Mouse (Mus musculus) forebrain, postnatal 0 days (tissue): ENCODE data around the gene Gabrp. TPM values are rescaled to one million over a fixed set of nuclear protein-coding genes. Genes with fewer than 3 reads are reported as not detected.

Experiments used
- ATAC-seq: fragments of 200-750 bp; cut with Nextera tagmentation; 2 replicates; pipeline ENCODE4 v1.8.0; 2017; ENCODE audit warnings: mild to moderate bottlenecking, moderate library complexity
- DNase-seq: peaks from one replicate; pipeline ENCODE4 v3.0.0-alpha.2; 2015
- H3K27ac ChIP-seq: fragments of 300-500 bp; sonication (generic); 2 replicates; pipeline ENCODE4 v1.5.1; 2014; ENCODE audit warnings: low read depth, mild to moderate bottlenecking, antibody characterized with exemption, low read length, moderate library complexity, mixed read lengths
- H3K27me3 ChIP-seq: fragments of 300-500 bp; sonication (generic); 2 replicates; pipeline ENCODE4 v1.6.1; 2014; ENCODE audit warnings: mild to moderate bottlenecking, low read length, mixed read lengths; ENCODE audit not compliant: insufficient read depth
- H3K36me3 ChIP-seq: fragments of 300-500 bp; sonication (generic); 2 replicates; pipeline ENCODE4 v1.6.1; 2014; ENCODE audit warnings: mild to moderate bottlenecking, moderate library complexity; ENCODE audit not compliant: insufficient read depth
- H3K4me1 ChIP-seq: fragments of 300-500 bp; sonication (generic); 2 replicates; pipeline ENCODE4 v1.6.1; 2014; ENCODE audit warnings: antibody characterized with exemption; ENCODE audit not compliant: insufficient read depth
- H3K4me2 ChIP-seq: fragments of 300-500 bp; sonication (generic); 2 replicates; pipeline ENCODE4 v1.6.1; 2014; ENCODE audit warnings: low read depth, mild to moderate bottlenecking, moderate library complexity
- H3K4me3 ChIP-seq: fragments of 300-500 bp; sonication (generic); 2 replicates; pipeline ENCODE4 v1.5.1; 2014; ENCODE audit warnings: low read depth, low read length, mixed read lengths
- H3K9ac ChIP-seq: fragments of 300-500 bp; sonication (generic); 2 replicates; pipeline ENCODE4 v1.6.1; 2014; ENCODE audit warnings: mild to moderate bottlenecking
- H3K9me3 ChIP-seq: fragments of 300-500 bp; sonication (generic); 2 replicates; pipeline ENCODE4 v1.6.1; 2016; ENCODE audit warnings: low read length
- CTCF ChIP-seq: sonication (generic); IDR thresholded peaks from 2 replicates; pipeline ENCODE4 v1.5.1; 2016; ENCODE audit warnings: antibody characterized with exemption, control low read depth, low read depth
- WGBS: fragments of 180-500 bp; shearing (Covaris S2); extraction: QIAGEN DNeasy Blood & Tissue Kit; methylation state at CpG from one replicate; pipeline ENCODE4 v1.1.7; 2014; 5-methylcytosine and 5-hydroxymethylcytosine counted together
- polyA plus RNA-seq: library from polyadenylated mRNA; unstranded; fragments of >200 nt; fragmentation: Nextera tagmentation; extraction: Ambion mirVana; gene quantifications from 2 replicates; pipeline ENCODE4 v1.2.1, GENCODE M21; 2015
- total RNA-seq: library from RNA; depleted of rRNA; stranded (reverse); fragments of >200 nt; gene quantifications from 2 replicates; pipeline ENCODE4 v1.2.3, GENCODE M21; 2014; rRNA removed

Gabrp gene
- total RNA-seq (0.15 TPM in 1 of 2 replicates, not detected in the other), polyA plus RNA-seq (not detected in 2 replicates)

DNA sequence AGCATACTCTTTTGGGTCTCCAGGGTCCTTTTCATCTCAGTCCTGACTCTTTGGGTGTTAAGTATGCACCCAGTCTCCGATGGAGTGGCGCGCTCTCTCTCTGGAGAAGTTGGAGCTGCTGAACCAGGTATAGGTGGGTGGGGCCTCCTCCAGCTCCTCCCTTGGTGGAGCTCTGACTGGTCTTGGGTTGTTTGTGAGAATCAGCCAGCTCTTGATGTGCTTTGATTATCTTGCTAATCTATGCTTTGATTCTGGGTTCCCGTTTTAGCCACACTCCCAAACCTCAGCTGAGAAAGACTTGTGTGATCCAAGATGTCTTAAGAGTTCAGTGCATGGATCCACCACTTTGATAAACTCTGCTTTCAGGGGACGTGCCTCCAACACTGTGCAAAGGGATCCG lies at the start of gene Gabrp:
Gene Gabrp (minus strand): TSS at position 101 of the 400 bp plus-strand sequence.
- Histone ChIP-seq H3K4me3 (no peak within 1 kb of the TSS), H3K9me3 (no peaks in the 10 kb centered on the region), H3K27ac (no peak within 1 kb of the TSS), H3K4me1 (no peaks in the 10 kb centered on the region), H3K36me3 (no peaks in the 10 kb centered on the region), H3K27me3 (no peaks in the 10 kb centered on the region), H3K4me2 (no peak within 1 kb of the TSS), H3K9ac (no peak within 1 kb of the TSS)
- DNase-seq = no peak
- no peak for ATAC-seq
- WGBS = 54% methylated on average over 6 of the region's 6 CpGs
- TF ChIP-seq CTCF = no peak

DNA sequence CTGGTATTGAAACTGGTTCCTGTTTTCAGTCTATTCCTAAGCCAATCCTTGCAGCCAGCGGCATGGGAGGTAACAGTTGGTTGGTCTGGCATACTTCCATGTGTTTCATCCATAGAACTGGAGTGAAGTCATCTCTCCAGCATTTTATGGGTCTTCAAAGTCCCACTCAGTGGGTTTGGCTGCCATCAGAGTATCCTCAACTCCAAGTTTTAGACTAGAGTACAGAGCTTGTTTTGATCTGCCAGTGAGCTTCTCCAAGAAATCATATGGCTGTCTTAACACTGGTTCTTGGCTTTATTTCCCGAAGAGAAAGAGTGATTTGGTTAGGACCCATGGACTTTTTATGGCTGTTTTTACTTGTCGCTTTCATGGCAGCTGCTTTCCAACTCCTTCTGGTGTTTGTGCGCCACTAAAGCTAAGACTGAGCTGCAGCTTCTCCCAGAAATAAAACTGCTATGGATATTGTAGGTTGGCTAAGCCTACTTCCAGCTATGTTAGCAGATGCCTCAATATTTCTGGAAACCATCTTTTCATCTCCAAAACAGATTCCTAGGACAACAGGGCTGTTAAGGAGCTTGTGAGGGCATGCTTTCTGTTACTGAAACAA lies 48.5 kb upstream of the Gabrp start:
- no peak overlapping the region for H3K4me3 ChIP-seq
- H3K9me3 ChIP-seq = no peaks in the 10 kb centered on the region
- WGBS = 63% methylated on average over 4 of the region's 4 CpGs
- no peak overlapping the region for H3K4me2 ChIP-seq
- DNase-seq (peak; percentile 73), ATAC-seq (peak; percentile 88)
- no peak for TF ChIP-seq CTCF
- H3K27ac ChIP-seq = no peak overlapping the region
- H3K36me3 ChIP-seq = no peaks in the 10 kb centered on the region
- H3K9ac ChIP-seq = no peak overlapping the region
- H3K27me3 ChIP-seq = no peaks in the 10 kb centered on the region
- H3K4me1 ChIP-seq = no peaks in the 10 kb centered on the region

DNA sequence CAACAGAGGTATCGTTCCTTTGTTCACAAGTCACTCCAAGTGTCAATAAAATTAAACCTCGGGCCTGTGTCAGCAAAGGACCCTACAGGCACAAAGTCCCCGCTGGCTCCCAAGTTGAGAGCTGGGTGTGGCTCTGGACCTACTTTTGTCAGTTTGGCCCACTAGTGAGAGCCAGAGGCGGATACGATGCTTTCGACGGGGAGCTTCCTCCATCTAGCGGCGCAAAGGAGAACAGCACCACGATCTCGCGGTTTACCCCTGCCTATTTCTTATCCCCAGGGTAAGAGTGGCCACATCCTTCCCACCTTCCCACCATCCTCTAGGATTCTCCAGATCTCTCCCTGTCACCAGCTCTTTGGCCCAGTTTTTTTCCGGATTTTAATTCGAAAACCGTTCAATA lies 35.5 kb upstream of the Gabrp start:
- Histone ChIP-seq H3K4me2 (no peak overlapping the region), H3K9ac (no peak overlapping the region), H3K27me3 (peaks cover 3% of the 10 kb centered on the region), H3K36me3 (no peaks in the 10 kb centered on the region), H3K4me3 (no peak overlapping the region), H3K9me3 (no peaks in the 10 kb centered on the region), H3K27ac (no peak overlapping the region), H3K4me1 (no peaks in the 10 kb centered on the region)
- 8% methylated on average over 15 of the region's 15 CpGs for whole genome bisulfite sequencing
- DNase-seq (peak; percentile 84), ATAC-seq (peak; percentile 85)
- peak; percentile 96 for TF ChIP-seq CTCF

DNA sequence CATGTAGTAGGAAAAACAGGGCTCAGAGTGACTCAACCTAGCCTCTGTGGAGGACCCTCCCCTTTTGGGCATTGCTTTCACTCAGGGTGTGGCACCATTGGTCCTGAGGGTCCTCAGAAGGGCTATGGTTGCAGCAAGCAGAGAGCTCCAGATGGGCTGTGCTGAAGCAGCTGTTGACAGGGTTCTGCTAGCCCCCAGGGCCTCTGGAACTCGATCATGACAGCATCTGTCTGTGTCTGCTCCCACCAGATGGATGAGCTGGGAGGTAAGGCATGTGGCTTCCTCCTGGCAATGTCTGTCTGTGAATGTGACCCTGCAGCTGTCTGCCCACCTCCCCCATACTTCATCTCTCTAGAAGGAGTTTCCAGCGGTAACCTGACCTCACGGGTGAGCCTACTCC lies 29.0 kb upstream of the Gabrp start:
- H3K4me1 ChIP-seq = no peaks in the 10 kb centered on the region
- WGBS = 68% methylated on average over 3 of the region's 3 CpGs
- TF ChIP-seq CTCF = no peak

DNA sequence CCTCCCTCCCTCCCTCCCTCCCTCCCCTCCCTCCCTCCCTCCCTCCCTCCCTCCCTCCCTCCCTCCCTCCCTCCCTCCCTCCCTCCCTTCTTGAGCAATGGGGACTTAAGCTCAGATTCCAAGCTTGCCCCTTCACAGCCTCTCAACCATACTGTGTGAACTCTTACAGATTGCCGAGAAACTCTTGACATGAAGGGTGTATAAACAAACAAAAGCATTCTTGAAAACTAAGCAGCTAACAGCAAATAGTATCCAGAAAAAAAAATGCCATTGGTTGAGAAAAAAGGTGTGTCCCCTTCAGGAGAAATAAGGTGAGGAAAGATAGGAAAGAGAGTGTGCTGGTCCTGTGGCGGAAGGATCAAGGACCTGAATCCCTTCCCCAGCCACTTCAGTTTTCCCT lies 24.4 kb upstream of the Gabrp start:
- TF ChIP-seq CTCF = no peak

More for the DNA sequence above, 29.0 kb upstream of the Gabrp start:
- Histone ChIP-seq H3K9ac (no peak overlapping the region), H3K36me3 (no peaks in the 10 kb centered on the region), H3K4me2 (no peak overlapping the region), H3K27ac (no peak overlapping the region), H3K4me3 (no peak overlapping the region), H3K27me3 (no peaks in the 10 kb centered on the region; the same call in 1 of the 2 replicates), H3K9me3 (no peaks in the 10 kb centered on the region)
- ATAC-seq = no peak
- no peak for DNase-seq

DNA sequence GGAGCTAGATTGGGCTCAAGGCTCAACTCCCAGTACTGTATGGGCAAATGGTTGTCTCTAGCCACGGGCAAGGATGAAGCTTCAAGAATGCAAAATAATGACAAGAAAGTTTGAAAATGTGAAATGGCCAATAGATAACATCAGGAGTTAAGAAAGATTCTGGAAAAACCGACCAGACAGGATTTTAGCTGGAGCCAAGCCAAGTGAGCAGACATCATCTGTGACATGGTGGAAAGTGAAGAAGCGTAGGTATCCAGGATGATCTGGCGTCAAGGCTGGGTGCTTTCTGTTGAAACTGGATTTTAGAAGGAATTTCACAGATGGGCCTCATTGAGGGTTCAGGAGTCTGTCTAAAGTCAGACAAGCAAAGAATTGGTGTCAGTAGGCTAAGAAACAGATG lies 20.2 kb upstream of the Gabrp start, which contains the start of gene D130052B06Rik:
Gene D130052B06Rik (plus strand): TSS at position 317 of the 400 bp plus-strand sequence.
- Histone ChIP-seq H3K9me3 (no peaks in the 10 kb centered on the region), H3K4me1 (no peaks in the 10 kb centered on the region), H3K27me3 (no peaks in the 10 kb centered on the region), H3K4me2 (no peak within 1 kb of the TSS), H3K36me3 (no peaks in the 10 kb centered on the region), H3K27ac (no peak within 1 kb of the TSS), H3K9ac (no peak within 1 kb of the TSS), H3K4me3 (no peak within 1 kb of the TSS)
- no peak for DNase-seq
- 80% methylated on average over 4 of the region's 4 CpGs for WGBS
- TF ChIP-seq CTCF = no peak
- no peak for ATAC-seq

More for the DNA sequence above, 24.4 kb upstream of the Gabrp start:
- ATAC-seq (no peak), DNase-seq (no peak)
- H3K4me3 ChIP-seq = no peak overlapping the region
- H3K27ac ChIP-seq = no peak overlapping the region
- 63% methylated on average over 2 of the region's 2 CpGs for WGBS
- no peaks in the 10 kb centered on the region; the same call in 1 of the 2 replicates for H3K27me3 ChIP-seq
- H3K9ac ChIP-seq = no peak overlapping the region
- H3K36me3 ChIP-seq = no peaks in the 10 kb centered on the region
- H3K4me1 ChIP-seq = no peaks in the 10 kb centered on the region
- no peak overlapping the region for H3K4me2 ChIP-seq
- no peaks in the 10 kb centered on the region for H3K9me3 ChIP-seq

DNA sequence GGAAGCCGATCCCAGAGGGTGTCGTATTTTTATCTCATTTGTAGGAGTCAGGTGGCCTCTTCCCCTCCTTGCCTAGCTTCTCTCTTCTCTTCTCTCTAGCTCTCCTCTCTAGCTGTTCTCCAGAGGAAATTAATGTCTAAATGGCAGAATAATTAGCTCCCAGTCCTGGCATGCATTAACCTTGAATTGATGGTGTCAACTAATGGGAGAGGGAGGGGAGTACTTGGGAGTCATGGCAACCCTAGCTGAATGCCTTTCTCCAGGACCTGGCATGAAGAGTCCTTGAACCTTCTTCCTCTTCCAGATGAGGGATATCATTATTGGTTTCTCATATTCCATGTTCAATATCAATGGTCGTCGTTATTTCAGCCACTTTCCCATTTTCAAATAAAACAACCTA lies 17.9 kb upstream of the Gabrp start:
- no peak for TF ChIP-seq CTCF
- Histone ChIP-seq H3K9me3 (no peaks in the 10 kb centered on the region), H3K27me3 (no peaks in the 10 kb centered on the region), H3K4me3 (no peak overlapping the region), H3K36me3 (no peaks in the 10 kb centered on the region), H3K9ac (no peak overlapping the region), H3K27ac (no peak overlapping the region), H3K4me1 (no peaks in the 10 kb centered on the region), H3K4me2 (no peak overlapping the region)
- WGBS = 73% methylated on average over 4 of the region's 4 CpGs
- no peak for DNase-seq
- peak; percentile 55; the same call in 1 of the 2 replicates for ATAC-seq
